Mouse (Mus musculus): ENCODE results near the gene Ap4s1.

DNA sequence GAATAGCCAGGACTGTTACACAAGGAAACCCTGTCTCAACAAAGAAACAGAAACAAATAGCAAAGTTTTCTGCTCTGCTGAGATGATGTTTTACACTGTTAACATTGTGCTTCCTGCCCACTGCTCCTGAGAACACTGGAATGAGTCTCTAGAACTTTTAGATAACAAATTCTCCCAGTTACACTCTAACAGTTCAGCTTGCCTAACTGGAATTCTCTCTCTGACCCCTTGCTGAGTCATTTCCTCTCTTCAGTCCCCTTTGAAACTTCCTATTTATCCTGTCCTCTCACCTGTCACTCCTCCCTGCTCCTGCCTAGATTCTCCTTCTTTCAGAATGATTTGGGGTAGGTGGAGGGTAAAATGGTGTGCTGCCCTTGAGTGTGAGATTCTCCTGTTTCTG, 3.3 kb downstream of the Ap4s1 start:
- TF ChIP-seq CHD2 (IDR thresholded peaks at IDR 0.05; ENCODE audit: low read depth, low read length) = no peak
- TF ChIP-seq HCFC1 (IDR thresholded peaks at IDR 0.05; ENCODE audit: borderline replicate concordance, insufficient read depth, low read length) = no peak

All from ES-E14 (cell line).